Mouse (Mus musculus) layer of hippocampus, postnatal 14 days (tissue): ENCODE data around the gene Lactbl1. TPM values are rescaled to one million over a fixed set of nuclear protein-coding genes. Genes with fewer than 3 reads are reported as not detected.

Source experiments
- DNase-seq, 2 experiments: peaks; one replicate each; pipeline ENCODE4 v3.0.0; 2021 to 2022; ENCODE audit warnings: low spot score in 2 of 2, mixed read lengths in 1 of 2
- total RNA-seq, 2 experiments: library from RNA; stranded (reverse); gene quantifications; 2 replicates each; pipeline ENCODE4 v1.2.3; 2021

Lactbl1 gene
- total RNA-seq, 2 experiments from 2014 or later, result 0.18 to 0.24 TPM

DNA sequence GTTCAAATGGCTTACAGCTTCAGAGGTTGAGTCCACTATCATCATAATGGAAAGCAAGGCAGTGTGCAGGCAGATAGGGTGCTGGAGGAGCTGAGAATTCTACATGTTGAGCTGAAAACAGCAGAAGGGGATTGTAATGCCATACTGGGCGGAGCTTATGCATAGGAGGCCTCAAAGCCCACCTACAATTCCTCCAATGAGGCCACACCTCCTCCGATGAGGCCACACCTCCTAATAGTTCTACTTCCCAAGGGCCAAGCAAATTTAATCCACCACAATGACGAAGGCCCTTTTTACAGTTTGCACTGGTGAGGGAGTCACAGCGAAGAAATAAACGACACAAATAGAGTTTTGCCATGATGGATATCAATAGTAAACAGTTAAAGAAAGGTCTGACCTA, 14.1 kb downstream of the Lactbl1 start:
- no peak for DNase-seq

DNA sequence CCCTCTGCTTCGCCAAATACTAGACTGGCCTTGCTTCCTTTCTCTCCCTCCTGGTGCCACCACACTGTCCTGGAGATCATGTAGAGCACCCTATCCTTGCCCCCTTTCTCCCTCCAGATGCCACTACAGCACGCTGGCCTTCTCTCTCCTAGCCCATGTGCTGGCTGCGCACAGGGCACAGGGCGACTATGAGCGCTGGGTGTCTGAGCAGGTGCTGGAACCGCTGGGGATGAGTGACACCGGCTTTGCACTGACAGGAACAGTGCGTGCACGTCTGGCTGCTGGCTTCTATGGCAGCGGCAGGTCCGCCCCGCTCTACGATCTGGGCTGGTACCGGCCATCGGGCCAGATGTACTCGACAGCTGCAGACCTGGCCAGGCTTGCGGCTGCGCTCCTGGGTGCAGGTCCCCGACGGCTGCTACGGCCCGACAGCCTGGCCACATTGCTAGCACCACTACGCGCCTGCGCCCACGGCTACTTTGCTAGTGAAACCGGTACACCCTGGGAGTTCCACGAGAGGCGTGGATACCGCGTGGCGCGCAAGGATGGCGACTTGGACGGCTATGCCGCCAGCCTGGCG, 14.7 kb downstream of the Lactbl1 start:
- DNase-seq, result no peak

DNA sequence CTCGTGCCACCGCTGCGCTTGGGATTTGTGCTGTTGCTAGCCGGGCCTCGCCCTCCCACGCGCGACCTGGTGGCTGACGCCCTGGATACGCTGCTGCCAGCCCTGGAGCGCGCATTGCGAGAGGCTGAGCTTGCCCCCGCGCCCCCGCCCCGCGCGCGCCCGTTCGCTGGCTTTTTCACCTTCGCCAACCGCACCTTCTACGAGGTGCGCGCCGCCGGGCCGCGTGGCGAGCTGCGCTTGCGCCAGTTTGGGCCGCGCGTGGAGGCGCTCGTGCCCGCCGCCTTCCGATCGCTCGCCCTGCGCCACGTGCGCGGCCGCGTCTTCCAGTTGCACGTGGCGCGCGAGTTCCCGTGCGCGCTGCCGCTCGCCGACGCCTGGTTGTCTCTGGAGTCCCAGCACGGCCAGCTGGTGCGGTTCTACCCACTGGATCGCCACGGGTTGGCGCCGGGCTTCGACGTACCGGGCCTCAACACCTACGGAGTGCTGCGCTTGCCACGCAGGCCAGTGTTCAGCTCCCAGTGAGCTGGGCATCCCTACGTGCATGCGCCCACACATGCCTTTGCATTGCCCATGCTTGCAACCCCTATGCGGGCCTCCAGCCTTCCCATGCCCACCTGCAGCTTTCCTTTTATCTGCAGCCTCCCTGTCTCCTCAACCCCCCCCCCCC, 15.3 kb downstream of the Lactbl1 start:
- DNase-seq, result peak; percentile 73 to 76

DNA sequence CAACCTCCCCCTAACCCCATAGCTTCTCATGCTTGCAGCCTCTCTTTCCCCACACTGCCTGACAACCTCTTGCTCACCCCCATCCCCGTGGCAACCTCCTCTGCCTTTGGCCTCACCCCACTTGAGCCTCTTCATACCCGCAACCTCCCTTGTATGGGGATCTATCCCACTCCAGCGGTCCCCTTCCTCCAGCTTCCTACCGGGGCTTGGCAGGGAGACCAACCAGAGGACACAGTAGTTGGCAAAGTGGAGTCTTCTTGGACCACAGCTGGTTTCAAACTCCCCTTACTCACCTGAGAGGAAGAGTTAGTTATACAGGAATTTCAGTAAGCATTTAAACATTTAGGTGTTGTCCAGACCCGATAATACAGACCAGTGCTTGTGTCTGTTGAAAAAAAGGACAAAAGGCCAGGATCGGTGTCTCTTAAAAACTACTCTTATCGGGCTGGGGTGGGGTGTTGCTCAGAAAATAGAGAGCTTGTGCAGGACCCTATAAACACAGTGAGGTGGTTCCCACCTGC, 15.9 kb downstream of the Lactbl1 start:
- DNase-seq, result no peak

DNA sequence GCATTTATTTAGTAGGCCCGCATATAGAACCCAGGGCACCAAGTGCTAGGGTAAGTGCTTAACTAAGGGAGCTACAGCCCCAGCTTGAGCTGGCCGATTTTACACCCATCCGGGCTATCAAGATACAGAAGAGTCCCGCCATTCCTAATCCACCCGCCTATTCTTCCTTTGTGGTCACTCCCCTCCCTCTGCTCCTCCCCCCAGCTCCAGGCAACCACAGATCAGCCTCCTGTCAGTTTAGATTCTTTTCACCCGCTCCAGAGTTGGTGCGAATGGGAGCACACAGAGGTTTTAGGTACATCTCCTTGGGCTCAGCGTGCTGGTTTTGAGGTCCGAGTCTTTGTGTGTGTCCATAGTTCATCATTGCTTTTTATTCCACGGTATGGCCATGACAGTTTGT, 16.5 kb downstream of the Lactbl1 start:
- DNase-seq, result no peak

DNA sequence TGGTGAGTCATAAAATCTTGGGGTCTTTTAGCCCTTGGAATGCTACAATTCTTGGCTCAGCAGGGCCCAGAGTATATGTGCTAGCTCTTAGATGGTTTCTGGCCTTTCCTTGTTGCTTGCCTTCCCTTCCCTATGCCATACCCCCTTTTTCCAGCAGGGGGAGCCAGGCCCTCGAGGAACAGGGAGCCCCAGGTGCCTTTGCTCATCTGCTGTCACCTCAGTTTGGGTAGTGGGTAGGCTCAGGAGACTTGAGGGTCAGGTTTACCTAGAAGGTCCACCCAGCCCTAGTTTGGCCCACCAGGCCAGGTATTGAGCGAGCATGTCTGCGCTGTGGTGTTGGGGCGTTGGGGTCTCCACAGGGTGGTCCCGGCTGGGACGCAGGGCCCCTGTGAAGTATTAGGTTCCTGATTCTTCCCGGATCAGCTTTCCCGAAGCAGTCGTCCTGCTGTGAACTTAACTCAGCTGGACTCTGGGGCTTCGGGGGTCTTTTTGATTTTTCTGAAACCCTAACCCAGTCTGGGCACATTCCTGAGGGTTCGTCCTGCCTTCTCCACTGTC, 26.6 kb downstream of the Lactbl1 start:
- DNase-seq, result peak; percentile 90 to 92

DNA sequence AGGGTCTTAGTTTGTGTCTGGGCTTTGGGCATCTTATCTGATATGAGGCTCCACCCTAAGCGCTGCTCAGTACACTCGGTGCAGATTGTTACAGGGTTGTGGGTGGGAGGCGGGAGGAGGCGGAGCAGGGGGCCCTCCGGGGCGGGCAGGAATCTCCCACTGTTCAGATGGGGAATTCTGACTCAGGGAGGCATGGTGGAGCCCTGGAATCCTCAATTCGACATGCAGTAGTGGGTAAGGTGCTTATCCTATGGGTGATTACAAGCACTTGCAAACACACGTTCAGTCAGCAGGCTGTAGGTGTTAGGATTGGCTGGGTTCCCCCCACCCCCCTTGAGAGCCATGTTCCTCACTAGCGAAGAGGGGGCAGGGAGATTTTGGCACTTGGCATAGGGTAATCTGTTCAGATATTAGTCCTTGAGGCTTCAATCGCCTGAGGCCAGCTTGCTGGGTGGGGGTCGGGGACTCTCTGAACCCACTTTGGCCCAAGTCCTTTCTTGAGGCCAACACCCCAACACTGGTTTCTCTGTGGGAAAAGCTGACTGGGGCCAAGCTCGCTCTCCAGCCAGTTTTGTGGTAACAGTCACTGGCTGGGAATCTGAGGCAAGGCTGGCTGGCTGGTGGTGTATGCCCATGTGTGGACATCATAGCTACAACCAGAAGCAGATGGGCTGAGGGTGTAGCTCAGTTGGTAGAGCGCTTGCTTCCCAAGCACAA, 27.2 kb downstream of the Lactbl1 start:
- DNase-seq, result peak; percentile 58 to 60

DNA sequence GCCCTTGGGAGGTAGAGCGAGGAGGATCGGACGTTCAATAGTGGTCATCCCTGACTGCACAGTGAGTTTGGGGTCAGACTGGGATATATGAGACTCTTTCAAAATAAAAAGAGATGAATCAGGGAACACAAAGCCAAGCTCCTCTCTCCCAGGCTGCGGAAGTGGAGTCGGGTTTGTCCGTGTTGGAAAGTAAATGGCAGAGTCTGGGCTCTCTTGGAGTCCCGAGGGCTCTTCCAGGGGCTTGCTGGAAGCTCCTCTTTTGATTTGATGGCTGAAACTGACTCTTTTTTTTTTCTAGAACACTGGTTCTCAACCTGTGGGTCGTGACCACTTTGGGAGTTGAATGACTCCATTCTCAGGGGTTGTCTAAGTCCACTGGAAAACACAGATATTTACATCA, 27.8 kb downstream of the Lactbl1 start:
- no peak for DNase-seq

DNA sequence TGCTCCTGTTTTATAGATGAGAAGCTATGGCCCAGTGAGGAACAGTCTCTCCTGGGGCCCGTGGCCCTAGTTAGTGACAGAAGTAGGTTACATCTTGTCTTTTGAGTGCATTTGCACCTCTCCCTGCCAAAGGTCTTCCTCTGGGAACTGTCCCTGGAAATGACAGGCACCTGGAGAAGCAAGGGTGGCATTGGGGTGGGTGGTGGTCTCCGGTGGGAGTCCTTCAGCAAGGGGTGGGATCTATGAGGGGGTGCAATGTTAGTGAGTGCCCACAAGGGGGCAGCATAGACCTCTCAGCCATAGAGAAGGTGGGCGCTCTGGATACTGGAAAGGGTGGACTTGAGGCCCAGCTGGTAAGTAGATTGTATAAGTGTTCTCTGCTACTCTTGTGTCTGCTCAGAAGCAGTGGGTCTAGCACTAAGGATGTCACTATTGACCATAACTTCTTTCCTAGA, 29.0 kb downstream of the Lactbl1 start:
- DNase-seq, result peak in 1 of 2 experiments; percentile 52

DNA sequence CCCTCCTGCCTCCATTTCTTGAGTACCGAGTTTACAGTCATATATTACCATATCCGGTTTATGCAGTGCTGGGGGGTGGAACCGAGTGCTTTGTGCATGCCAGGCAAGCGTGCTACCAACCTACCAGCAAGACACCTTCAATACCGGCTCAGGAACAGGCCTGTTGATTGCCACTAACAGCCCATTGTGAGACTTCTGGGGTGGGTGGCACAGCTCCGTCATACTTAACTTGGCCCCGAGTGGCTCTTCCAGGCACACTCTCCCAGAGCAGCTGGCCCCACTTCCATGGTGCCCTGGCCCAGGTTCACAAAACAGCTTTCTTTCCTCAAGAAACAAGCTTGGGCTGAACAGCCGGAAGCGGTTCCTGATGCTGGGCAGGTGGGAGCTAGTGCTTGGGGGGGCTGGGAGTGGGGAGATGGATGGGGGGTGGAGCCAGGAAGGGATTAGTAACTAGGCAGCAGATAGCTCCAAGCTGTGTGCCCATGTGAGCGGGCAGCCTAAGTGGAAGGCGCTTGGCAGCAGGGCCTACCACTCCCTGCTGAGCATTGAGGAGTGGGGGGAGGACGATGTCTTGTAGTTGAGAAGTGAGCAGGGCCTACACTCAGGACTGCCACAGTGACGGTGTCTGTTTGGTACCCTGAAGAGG, 29.6 kb downstream of the Lactbl1 start:
- DNase-seq, result peak; percentile 63 to 69

DNA sequence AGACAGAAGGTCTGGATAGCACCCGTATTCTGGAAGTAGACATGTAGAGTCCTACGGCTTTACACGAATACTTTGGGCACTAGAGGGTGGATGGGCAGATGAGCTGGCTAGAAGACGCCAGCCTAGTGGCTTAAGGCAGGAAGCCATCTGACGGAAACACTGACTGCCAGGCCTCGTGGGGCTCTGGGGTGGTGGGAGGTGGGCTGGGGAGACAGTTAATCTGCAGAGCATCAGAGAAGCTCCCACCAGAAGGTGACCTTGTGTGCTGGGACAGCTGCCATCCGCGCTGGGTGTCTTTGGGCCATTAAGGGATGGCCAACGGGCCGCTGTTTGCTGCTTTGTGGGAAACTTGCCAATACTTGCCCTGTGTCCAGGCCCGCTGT, 30.1 kb downstream of the Lactbl1 start:
- DNase-seq, result peak in 1 of 2 experiments; percentile 39

DNA sequence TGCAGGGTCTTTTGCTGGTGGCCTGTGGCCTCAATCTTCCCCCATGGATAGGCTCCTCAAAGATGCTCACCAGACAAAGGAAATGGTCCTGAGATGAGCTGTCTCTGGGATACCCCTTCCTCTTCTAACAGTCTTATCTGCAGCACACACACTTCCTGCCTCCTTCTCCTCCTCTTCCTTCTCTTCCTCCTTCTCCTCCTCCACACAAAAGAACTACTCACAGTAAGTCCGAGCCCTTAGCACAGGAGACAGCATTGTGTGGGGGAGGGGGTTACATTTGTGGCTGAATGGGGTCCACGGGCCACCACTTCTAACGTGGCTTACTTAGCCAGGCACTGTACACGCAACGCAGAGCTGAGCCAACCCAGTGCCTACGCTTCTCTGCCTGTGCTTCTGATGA, 30.6 kb downstream of the Lactbl1 start:
- DNase-seq, result no peak

DNA sequence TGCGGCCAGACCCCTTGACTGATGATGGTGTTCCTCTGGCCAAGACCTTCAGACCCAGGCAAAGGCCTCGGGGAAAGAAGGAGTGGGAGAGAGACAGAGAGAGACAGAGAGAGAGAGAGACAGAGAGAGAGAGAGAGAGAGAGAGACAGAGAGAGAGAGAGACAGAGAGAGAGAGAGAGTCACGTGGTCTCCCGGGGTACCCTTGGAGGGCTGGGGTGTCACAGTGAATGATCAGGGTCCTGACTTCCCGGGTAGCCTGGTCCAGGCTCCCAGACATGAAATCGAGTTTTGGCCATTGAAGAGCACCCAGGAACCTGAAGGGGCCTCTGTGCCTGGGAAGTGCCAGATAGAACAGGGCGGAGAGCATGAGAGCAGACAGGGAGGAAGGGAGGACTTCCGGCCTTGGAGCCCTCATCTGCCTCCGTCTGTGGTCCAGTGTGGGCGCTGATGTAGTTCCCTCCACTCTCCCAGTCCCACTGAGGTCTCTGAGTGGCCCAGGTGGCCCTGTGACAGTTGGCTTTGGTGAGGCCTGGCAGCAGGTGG, 31.3 kb downstream of the Lactbl1 start:
- no peak for DNase-seq

DNA sequence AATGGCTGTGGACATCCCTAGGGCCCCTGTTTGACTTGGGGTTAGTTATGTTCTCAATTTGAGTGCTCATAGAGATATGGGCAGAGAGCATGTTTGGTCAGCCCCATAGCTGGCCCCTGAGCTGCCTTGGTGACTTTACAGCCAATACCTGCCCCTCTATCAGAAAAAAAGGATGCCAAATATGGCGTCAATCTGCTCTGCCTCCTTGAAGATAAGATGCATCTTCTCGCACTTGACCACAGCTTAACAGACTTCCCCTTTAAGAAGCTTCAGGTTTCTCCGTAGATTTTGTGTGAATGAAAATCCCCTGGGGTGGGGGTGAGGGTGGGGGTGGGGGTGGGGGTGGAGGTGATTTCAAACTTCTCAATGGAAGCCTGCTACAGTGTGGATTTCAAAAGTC, 35.5 kb downstream of the Lactbl1 start:
- DNase-seq, result no peak

DNA sequence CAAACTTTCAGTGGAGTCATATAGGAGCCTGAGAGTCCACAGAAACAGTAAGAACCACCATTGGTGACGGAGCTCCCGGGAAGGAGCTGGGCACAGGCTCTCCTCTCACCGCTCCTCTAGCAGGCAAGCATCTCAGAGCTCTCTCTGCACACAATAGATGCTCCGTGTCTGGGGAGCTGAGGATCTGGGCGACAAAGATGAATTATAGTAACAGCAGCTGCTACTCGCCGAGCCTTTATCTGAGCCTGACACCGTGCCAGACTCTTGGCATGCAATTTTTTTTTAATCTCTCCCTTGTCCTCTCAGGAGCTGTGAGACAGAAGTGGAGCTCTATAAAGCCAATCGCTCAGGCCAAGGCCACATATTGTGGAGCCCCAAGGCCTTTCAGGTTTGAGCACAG, 42.6 kb downstream of the Lactbl1 start:
- peak; percentile 52 to 60 for DNase-seq

DNA sequence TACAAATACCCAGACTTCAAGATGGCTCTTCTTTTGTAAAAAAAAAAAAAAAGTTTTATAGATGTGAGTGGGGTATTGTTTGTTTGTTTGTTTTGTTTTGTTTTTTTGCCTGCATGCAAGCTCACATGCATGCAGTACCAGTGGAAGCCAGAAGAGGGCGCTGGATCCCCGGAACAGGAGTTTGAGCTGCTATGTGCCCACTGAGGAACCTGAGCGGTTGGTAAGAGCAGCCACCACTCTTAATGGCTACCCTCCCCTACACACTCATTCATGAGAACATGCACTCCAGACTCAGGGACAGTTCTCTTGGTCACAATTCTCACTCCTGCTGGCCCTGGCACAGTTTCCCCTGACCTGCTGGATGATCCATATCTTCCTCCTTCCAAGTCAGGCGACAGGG, 43.6 kb downstream of the Lactbl1 start:
- no peak for DNase-seq

DNA sequence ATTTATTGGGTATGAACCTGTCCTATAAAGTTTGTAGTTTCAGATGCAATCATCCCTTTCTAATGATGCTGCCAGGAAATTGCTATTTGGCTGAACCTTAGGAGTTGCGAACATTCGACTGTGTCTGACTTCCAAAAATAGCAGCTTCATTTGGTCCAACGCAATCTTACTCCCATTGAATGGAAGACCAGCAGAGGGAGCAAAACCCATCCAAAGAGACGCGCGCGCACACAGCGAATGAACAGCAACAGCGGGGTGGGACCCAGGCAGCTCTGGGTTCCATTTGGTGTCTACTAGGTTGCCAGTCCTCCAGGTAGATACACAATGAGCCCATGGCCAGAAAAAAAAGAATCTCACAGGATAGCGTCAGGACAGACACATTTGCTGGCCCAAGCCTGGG, 45.3 kb downstream of the Lactbl1 start:
- peak in 1 of 2 experiments; percentile 45 for DNase-seq

DNA sequence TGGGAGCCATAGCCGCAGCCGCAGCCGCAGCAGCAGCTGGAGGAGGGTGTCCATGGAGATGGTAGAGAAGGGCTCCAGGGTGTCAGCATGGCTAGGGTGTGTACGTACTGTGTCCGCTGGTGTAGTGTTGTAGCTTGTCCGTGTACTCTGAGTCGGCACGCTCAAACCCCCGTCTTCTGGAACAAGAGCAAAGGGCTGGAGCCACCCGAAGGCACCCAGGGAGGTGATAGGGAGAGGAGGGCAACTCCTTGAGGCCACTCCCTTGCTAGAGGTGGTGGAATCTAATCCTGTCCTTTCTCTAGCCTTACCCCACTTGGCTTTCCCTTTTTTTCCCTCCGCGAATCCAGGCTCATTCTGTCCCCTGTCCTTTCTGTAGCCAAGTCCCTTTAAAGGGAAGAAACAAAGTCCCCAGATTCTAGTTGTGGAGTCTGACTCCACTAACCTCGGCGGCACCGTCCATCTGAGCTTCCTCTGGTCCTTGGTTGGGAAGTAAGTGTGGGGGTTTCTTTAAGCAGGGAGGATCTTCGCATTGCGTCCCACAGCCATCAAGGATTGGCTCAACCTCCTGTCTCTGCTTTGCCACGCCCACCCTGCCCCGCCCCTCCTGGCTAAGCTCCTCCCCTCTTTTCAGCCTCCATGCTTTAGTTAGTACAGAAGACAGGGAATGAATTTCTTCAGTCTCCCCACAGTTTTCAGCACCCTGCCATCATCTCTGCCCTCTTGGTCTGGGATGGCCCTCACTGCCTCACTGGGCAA, 50.1 kb downstream of the Lactbl1 start:
- no peak for DNase-seq

DNA sequence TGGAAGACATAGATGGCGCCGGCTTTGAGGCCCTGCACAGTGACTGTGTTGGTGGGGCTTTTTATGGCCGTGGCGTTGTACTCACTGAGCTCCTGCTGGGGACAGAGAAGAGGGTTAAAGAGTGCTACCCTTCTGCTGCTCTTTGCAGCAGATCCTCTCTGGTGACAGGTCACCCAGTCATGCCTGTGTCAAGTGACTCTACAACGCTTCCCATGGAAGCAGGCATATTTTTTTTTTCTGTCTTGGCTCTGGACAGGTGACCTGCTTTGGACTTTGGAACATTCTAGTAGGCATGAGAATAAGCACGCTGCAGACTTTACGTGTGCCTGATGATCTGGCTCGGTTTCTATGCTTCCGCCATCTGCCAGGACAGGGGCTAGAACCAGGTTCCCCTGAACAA, 53.0 kb downstream of the Lactbl1 start:
- no peak for DNase-seq

DNA sequence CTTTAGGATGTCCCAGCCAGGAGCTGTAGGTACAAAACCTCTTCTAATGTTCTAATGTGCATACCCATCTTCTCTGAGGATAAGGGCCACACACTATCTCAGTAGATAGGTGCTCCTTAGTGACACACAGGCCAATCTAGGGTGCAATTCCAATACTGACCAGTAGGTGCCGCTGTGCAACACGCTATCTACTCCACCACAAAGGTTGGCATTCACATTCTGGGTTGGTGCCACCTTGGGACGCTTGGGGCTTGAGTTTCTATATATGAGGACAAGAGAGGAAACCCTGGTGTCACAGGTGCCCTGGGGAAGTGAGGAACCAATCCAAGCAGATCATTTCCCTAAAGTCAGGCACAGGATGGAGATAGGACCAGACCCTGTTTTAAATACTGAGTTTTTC, 56.1 kb downstream of the Lactbl1 start:
- DNase-seq, result peak; percentile 88 to 91
